Mouse (Mus musculus): ENCODE data around the gene Ptch1.
A peak's percentile ranks its signal among the peaks of the same experiment; 100 is the strongest.

Gene Ptch1

DNA sequence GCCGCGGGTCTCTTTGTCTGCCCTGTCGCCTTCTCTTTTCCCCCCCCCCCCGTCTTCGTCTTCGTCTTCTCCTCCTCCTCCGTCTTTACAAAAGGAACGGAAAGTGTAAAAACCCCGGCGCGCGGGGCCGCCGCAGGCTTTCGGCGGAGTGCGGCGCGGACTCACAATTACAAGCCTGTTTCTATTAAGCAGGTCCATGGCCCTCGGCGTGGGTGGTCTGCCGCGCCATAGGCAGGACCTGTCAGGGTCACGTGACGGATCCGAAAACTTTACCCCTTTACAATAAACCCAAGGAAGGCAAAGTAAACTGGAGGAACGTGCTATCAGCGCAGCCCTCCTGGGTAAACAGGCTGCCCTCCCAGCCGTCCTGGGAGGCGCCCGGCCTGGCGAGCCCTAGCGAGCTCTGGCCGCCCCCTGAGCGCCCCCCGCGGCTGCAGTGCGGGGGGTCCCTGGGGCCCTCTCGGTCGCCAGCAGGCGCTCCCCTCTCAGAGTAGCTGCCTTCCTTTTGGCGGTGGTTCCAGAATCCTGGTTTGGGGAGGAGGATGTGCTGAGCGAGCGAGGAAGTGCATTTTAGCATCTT is at the start of gene Ptch1:
Gene Ptch1 (minus strand): TSS at position 343 of the 580 bp plus-strand sequence.
- DNase-seq = peak; percentile 69

DNA sequence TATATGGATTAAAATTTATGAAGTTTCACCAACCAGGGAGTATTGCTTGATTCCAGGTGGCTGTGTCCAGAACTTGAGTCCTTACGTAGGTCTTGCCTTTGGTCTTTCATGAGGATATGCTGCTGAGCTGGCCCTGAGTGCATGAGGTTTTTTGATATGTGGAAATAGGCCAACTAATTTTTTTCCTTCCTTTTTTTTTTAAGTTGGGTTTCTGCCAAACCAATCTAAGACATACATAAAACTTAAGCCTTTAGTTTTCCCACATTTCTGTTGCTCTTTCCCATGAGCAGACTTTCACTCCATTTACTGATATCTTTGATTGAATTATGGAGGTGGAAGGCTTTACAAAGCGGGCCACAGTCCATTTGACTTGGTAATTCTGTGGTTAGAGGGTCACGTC is 47.9 kb upstream of the Ptch1 start:
- DNase-seq = no peak

- no peak for DNase-seq
Measured at GRCm38 (mm10) chr13:63613201-63613600, 39.8 kb upstream of the Ptch1 start.

- no peak for DNase-seq
Measured at GRCm38 (mm10) chr13:63609734-63610133, 36.3 kb upstream of the Ptch1 start.

- no peak for DNase-seq
Measured at GRCm38 (mm10) chr13:63597593-63597992, 24.2 kb upstream of the Ptch1 start.

DNA sequence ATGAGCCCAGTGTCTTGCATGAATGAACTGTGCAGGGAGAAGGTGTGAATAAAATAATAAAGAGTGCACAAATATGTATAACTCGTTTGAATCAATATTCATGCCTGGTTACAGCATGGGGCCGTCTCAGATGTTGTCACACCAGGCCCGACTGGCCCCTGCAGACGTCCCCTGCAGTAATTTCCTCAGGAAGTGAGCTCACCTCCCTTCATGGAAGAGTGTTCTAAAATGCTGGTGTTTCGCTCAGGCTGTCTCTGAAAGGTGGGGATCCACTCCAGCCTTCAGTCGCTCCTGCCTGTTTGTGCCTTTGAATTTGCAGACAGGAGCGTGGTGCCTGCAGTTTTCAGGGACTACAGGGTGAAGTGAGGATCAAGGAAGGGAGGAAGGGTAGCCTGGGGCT is 22.5 kb upstream of the Ptch1 start:
- DNase-seq = no peak

DNA sequence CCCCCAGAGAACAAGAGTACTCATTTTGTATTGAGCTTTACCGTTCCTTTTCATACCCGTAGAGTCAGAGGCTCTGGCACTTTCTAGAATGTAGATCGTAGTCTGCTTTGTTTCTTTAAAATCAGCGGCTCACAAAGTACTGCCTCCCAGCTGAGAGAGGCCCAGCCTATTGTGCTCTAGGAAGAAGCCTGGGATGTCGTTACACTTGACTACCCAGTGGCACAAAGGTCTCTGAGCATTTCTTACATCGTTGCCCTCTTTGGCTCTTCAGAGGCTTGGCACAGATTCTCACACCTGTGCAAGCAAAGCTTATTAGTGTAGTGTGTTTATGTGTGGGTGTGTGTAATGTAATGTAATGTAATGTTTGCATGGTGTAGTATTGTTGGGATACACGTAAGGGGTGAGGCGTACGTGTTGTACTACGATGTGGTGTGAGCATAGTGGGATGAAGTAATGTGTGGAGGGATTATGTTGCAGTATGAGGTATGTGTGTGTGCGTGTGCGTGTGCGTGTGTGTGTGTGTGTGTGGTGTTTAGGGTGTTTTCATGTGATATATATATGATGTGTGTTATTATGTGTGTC is 20.2 kb upstream of the Ptch1 start:
- DNase-seq = peak; percentile 28

DNA sequence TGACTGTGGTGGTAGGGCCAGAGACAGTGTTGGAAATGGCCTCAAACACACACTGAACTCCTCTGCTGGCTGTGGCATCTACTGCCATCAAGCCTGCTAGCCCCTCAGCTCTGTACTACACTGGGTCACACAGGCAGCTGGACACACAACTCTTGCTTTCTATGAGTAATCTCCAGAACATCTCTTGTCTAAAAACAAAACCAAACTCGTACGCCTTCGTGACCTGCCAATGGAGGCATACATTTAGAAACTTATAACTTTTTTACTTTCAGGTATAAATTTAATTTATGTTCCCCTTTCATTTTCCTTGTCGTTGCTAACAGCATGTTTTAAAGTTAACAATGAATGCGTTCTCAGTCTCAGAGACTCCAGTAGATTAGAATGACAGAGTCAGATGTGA is 19.4 kb upstream of the Ptch1 start:
- no peak for DNase-seq

DNA sequence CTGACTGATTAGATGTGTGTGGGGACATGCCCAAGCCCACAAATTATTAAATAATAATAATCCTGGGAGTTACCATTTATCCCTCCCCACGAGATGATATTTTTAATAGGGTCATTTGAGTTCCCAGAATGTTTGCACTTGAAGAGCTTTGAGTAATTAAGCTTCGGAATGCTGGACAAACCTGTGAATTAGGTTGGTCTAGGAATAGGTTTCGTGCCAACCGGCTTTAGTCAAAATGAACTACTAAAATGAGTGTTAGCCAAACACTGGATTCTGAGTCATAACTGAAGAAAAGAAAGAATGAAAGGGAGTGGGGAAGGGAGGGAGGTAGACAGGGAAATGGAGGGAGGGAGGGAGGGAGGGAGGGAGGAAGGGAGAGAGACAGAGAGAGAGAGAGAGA is 1.2 kb upstream of the Ptch1 start:
- no peak for DNase-seq

DNA sequence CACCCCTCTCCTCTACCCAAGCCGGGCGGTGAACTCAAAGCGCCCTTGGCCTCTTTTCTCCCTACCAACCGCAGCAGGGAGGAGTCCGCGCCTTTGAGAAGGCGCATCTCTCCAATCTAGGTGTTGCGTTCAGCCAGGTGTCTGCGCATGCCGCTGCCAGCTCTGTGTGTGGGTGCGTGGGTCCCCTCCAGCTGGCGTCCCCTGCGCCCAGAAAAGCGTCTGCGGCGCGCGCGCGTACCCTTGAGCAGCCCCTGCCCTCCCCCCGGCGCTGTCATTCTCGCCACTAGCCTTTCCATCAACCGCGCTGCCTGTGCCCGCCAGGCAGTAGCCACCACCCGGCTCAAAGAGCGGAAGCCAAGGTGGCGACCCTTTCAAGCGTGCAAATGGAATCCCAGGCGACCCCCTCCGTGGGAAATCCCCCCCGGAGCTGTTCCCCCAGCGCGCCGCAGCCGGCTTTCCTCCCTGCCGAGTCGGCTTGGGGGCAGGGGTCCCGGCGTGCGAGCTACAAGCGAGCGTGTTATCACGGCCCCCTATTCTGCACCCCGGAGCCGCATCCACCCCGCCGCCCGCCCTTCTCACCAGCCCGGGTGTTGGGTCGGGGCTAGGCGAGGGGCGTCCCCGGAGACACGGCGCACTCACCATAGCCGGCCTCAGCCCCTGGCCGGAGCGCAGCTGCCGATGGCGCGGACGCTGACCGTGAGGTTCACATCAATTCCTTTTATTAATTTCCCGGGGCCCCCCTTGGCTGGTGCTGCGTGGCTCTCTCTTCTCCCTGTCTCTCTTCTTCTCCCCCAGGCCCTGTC is 744 bp downstream of the Ptch1 start:
- DNase-seq = peak; percentile 60

GRCm38 (mm10) chr13:63572111-63572452 is 1.3 kb downstream of the Ptch1 start:
- no peak for DNase-seq

DNA sequence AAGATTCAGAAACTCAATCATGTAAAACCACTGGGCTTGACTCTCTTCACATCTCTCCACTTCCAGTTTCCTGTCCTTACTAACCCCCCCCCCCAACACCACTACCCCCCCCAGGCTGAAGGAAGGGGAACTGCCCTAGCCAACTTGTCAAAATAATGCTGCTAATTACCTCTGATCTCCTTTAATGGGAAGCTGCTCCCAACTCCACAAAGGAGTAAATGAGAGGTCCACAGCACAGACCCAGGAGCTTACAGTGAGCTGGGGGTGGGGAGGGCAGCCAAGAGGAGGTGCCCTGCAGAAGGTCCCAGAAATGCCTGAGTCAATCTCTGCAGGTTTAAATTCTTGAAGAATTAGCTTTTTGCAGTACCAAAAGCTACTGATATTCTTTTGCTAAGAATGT is 2.9 kb downstream of the Ptch1 start:
- DNase-seq = no peak

DNA sequence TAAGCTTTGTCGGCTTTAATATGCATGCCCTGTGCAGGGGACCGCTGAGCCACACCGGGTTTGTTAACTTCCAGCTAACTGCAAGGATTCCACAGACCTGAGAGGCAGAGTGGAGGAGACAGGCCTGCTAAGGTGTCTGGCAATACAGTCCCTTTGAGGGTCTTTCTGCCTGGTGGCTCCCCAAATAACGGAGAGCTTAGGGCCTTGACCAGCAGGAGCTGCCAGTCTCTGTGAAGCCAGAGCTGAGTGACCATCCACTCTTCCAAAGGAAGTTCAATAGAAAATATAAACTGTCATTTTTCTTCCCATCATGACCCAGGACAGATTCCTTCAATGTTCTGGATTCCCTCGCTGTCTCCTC is 4.0 kb downstream of the Ptch1 start:
- no peak for DNase-seq

- DNase-seq = no peak
Measured at GRCm38 (mm10) chr13:63568741-63569395, 4.5 kb downstream of the Ptch1 start.

DNA sequence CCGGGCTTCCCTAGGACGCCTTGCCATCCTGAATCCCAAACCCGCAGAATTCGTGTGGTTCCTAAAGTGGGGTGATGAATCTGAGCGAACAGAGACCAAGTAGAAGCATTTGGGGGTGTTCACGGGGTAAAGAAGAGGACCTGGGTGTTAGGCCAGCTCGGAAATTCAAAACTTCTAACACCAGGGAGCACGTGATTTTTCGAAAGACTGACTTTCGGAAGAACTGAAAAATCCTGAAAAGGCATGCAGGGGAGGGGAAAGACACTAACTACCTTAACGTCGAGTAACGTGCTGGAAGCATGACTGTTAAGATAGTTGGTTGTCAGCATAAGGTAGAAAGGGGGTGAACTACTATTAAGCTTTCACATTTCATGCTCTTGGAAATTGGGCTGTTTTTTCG is 5.1 kb downstream of the Ptch1 start:
- DNase-seq = no peak

DNA sequence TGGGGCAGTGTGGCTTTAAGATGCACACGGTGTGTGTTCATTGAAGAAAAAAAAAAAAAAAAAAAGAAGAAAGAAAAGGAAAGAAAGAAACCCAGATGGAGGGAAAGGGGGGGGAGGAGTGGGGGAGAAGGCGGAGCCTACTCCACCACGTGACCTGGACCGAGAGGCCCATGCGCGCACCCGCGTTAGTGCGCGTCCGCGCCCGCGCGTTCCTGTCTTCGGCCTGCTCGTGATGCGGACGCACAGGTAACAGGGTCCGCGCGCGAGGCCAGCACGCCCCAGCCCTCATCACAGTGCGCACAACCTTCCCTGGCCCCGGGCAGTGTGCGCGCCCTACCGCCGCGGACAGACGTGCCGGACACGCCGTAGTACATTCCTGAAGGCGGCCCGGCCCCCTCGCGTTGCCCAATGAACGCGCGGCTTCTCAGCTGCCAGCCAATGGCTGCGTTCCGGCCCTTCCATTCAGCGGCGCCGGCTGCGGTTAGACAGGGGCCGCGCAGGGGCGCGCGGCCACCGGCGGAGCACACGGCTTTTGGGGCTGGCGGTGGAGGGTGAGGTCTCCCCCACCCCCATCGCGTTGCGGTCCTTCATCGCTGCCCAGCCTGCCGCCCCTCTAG is 5.6 kb downstream of the Ptch1 start:
- peak; percentile 97 for DNase-seq

- peak; percentile 91 for DNase-seq
Measured at GRCm38 (mm10) chr13:63566018-63567015, 7.1 kb downstream of the Ptch1 start.

DNA sequence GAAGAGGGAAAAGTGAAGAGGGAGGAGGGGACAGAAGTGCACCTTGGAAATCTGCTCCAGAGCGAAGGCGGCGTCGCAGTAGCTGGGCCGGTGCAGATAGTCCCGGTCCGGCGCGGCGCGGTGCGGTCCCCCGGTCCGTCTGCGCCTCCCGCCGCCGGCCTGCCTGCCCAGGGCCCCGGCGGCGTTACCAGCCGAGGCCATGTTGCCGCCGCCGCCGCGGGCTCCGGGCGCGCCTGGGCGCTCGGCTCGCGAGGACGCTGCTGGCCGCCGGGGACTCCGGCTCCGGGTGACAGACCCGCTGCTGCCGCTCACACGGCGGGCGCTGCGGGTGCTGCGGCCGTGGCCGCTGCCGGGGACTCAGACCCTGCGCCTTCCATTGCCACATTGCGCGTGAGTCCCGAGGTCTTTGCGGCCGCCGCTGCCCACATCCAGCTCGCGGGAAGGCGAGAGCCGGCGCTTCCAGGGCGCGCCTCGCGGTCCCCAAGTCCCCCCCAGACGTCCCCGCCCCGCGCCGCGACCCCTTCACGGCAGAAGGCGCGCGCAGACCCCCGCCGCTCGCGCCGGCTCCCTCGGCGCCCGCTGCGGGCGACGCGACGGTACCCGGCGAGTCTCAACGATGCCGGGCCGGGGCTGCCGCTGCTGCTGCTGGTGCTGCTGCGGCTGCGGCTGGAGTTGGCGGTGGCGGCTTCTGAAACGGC is 7.9 kb downstream of the Ptch1 start:
- DNase-seq = peak; percentile 67

GRCm38 (mm10) chr13:63564626-63565319 is 8.6 kb downstream of the Ptch1 start:
- DNase-seq = peak; percentile 83

- peak; percentile 75 for DNase-seq
Measured at GRCm38 (mm10) chr13:63563781-63564625, 9.4 kb downstream of the Ptch1 start.
